Mouse (Mus musculus) megakaryocyte progenitor cell, adult 5-6 weeks (primary cell): ENCODE results near the gene Plin5. TPM values are rescaled to one million over a fixed set of nuclear protein-coding genes. Genes with fewer than 3 reads are reported as not detected.
A peak's percentile ranks its signal among the peaks of the same experiment; 100 is the strongest.
"Not testable (repeated sequence)": the region's sequence is repeated elsewhere in the genome, so short reads cannot be mapped to it uniquely, and the experiment has no call there.

Experiments
- ATAC-seq: replicated peaks from 2 replicates; pipeline ENCODE4 v1.8.0; 2016; ENCODE audit warnings: mild to moderate bottlenecking, moderate TSS enrichment, inconsistent platforms; ENCODE audit not compliant: poor library complexity
- total RNA-seq, 2 experiments: library from RNA; stranded (forward) in 1 of 2; stranded (reverse) in 1 of 2; fragments of 157-497, 149-512 nt in 1 of 2; fragments of 200-1000 nt in 1 of 2; gene quantifications; 2 replicates each; pipeline versions ENCODE4 v1.2.3 to v1.2.4; 2015 to 2017

The Plin5 gene
- total RNA-seq, 2 experiments from 2014 or later: not detected

GRCm38 (mm10) chr17:56108334-56109044, 8.9 kb downstream of the Plin5 start:
- ATAC-seq: no peak

GRCm38 (mm10) chr17:56107736-56108135, 9.7 kb downstream of the Plin5 start:
- ATAC-seq: no peak

- no peak for ATAC-seq
Observed at GRCm38 (mm10) chr17:56106981-56107380, 10.4 kb downstream of the Plin5 start.

- not testable (repeated sequence) for ATAC-seq
Observed at GRCm38 (mm10) chr17:56106436-56106835, 11.0 kb downstream of the Plin5 start.

- ATAC-seq: not testable (repeated sequence)
Observed at GRCm38 (mm10) chr17:56104821-56105220, 12.6 kb downstream of the Plin5 start.

GRCm38 (mm10) chr17:56103465-56104285, 13.7 kb downstream of the Plin5 start:
- ATAC-seq: no peak

- no peak for ATAC-seq
Observed at GRCm38 (mm10) chr17:56102927-56103326, 14.5 kb downstream of the Plin5 start.

- ATAC-seq: no peak
Observed at GRCm38 (mm10) chr17:56102158-56102557, 15.2 kb downstream of the Plin5 start.

GRCm38 (mm10) chr17:56100811-56101210, 16.6 kb downstream of the Plin5 start:
- no peak for ATAC-seq

GRCm38 (mm10) chr17:56098711-56099572, 18.5 kb downstream of the Plin5 start:
- no peak; the same call in 1 of the 2 replicates for ATAC-seq

GRCm38 (mm10) chr17:56098180-56098579, 19.2 kb downstream of the Plin5 start:
- ATAC-seq: no peak

GRCm38 (mm10) chr17:56096883-56097282, 20.5 kb downstream of the Plin5 start:
- ATAC-seq: no peak

GRCm38 (mm10) chr17:56092794-56093193, 24.6 kb downstream of the Plin5 start:
- no peak for ATAC-seq

- ATAC-seq: no peak
Observed at GRCm38 (mm10) chr17:56092312-56092711, 25.1 kb downstream of the Plin5 start.

GRCm38 (mm10) chr17:56080781-56081585, 36.4 kb downstream of the Plin5 start:
- ATAC-seq: no peak

GRCm38 (mm10) chr17:56079921-56080320, 37.5 kb downstream of the Plin5 start:
- ATAC-seq: no peak

- ATAC-seq: peak; percentile 67
Observed at GRCm38 (mm10) chr17:56078880-56079795, 38.3 kb downstream of the Plin5 start, which contains the start of gene Hdgfl2. Gene Hdgfl2 (plus strand): TSS chr17:56079634.

- not testable (repeated sequence) for ATAC-seq
Observed at GRCm38 (mm10) chr17:56078361-56078760, 39.0 kb downstream of the Plin5 start.

GRCm38 (mm10) chr17:56077523-56077922, 39.9 kb downstream of the Plin5 start:
- ATAC-seq: no peak
